Mouse (Mus musculus) central nervous system, embryonic 14 days (tissue): Measurements from ENCODE around the gene Tgif2lx2. TPM values are rescaled to one million over a fixed set of nuclear protein-coding genes. Genes with fewer than 3 reads are reported as not detected.

Source experiments
- polyA plus RNA-seq: library from polyadenylated mRNA; depleted of rRNA; stranded (reverse); fragments of >200 nt; gene quantifications from 2 replicates; pipeline ENCODE4 v1.2.3, GENCODE M21; 2012; rRNA removed

Gene Tgif2lx2
- polyA plus RNA-seq = not detected in 2 replicates

GRCm38 (mm10) chrX:118426927-118427326, at the start of gene Tgif2lx2:
Gene Tgif2lx2, plus strand, starts transcription at chrX:118427227.

Other genes starting within 250 kb of the Tgif2lx2 start
- not detected in 2 replicates for gene Tgif2lx1, start 53.5 kb downstream of the Tgif2lx2 start, polyA plus RNA-seq